Mouse (Mus musculus): Measurements from ENCODE around the gene Nmral1.

GRCm38 (mm10) chr16:4711173-4711572 lies 8.0 kb downstream of the Nmral1 start:
- TF ChIP-seq CTCF (IDR thresholded peaks at IDR 0.05; ENCODE audit: low read depth) (no peak), EP300 (IDR thresholded peaks at IDR 0.05; ENCODE audit: low read depth) (no peak)
